ENCODE assay signal across 9 mouse cellular contexts in genomic region chr13:97645107-97646020, GRCm38 (mm10).
DNase-seq lines count a peak whose midpoint lies in the region; ATAC-seq and TF ChIP-seq lines count a peak whose summit lies in the region.
"Had no signal": no experiment of that assay in that cellular context is flagged by ENCODE, and none has a peak within 500 bp of the region (broad histone marks: within the 10 kb centered on the region; RNA-seq: fewer than 3 reads in every experiment).

No protein-coding gene starts in this region.

- TF ChIP-seq CTCF in Patski (IDR thresholded peaks at IDR 0.05) = no peak
- TF ChIP-seq CTCF in lung, adult 2 months (IDR thresholded peaks at IDR 0.05; ENCODE audit: insufficient read depth, low read length) = no peak

- no peak for DNase-seq in frontal cortex, adult 2 months (ENCODE audit: extremely low spot score in 1 of 2, low spot score in 1 of 2)
- no peak for DNase-seq in Patski (ENCODE audit: low read depth, low spot score)
- DNase-seq in lung, adult 2 months = peak; percentile 39
- no peak for DNase-seq in c-Kit-positive CD71-positive TER-119-positive erythroid progenitor cells, embryonic 14.5 days (ENCODE audit: low spot score)
- DNase-seq in left cerebral cortex, adult 9 months (ENCODE audit: low spot score in 2 of 2) = no peak
- DNase-seq in cerebellum, adult 11 months = no peak

- H3K4me1 ChIP-seq in heart, embryonic 11.5 days (ENCODE audit: control insufficient read depth, insufficient read depth, low read length) = peaks cover 18% of the 10 kb centered on the region
- H3K4me1 ChIP-seq in lung, adult 2 months (ENCODE audit: control insufficient read depth, insufficient read depth, low read length) = peaks cover 21% of the 10 kb centered on the region

- peak overlapping the region; percentile 62 for H3K27ac ChIP-seq in heart, embryonic 11.5 days (ENCODE audit: low read depth, low read length)

- WGBS in heart, embryonic 11.5 days (ENCODE audit: insufficient replicate concordance) = 45% methylated on average over 15 of the region's 15 CpGs
- WGBS in lung, adult 2 months = 26% methylated on average over 14 of the region's 15 CpGs

- no peaks in the 10 kb centered on the region for H3K27me3 ChIP-seq in Patski
- no peaks in the 10 kb centered on the region for H3K27me3 ChIP-seq in heart, embryonic 11.5 days (ENCODE audit: control insufficient read depth, insufficient read depth, low read length)

- H3K4me2 ChIP-seq in heart, embryonic 11.5 days = 0 out of 2 replicates have a peak overlapping the region, but pooled peaks have one; percentile 3

- H3K4me3 ChIP-seq in heart, embryonic 11.5 days (ENCODE audit: low read depth, low read length) = no peak overlapping the region
- H3K4me3 ChIP-seq in lung, adult 2 months (replicated peaks; ENCODE audit: extremely low read depth, low read depth, low read length) = no peak overlapping the region
- H3K4me3 ChIP-seq: megakaryocyte, embryonic 14.5 days had no signal

- POLR2A ChIA-PET in Patski (lab: Charles Lee) = interaction anchor here (0.7 kb wide), 1 partner anchor 663 kb away, joined by 5 read pairs; no protein-coding TSS in a partner anchor

- no peaks in the 10 kb centered on the region for H3K9me3 ChIP-seq in heart, embryonic 11.5 days (replicated peaks; ENCODE audit: control insufficient read depth, low read length)

- H3K9ac ChIP-seq in heart, embryonic 11.5 days (ENCODE audit: low read depth, low read length) = no peak overlapping the region

- no peaks in the 10 kb centered on the region for H3K36me3 ChIP-seq in heart, embryonic 11.5 days (ENCODE audit: control insufficient read depth, insufficient read depth, low read length)

- in situ Hi-C loops in Patski (cut with MboI; ENCODE audit: low pct_unique_long_range_greater_than_20kb) = no loop called here

- TF ChIP-seq POLR2A in lung, adult 2 months (IDR thresholded peaks at IDR 0.05; ENCODE audit: borderline replicate concordance, extremely low read depth, low read depth, low read length) = no peak

- CTCF ChIA-PET in Patski (lab: Charles Lee) = interaction anchor here (0.9 to 1.0 kb wide), 2 partner anchors 8 to 14 kb away, joined by 3 read pairs; no protein-coding TSS in a partner anchor

- ATAC-seq in frontal cortex, adult (ENCODE audit: low TSS enrichment) = peak; percentile 39; the same call in 1 of the 2 replicates
- ATAC-seq in Patski = peak; percentile 26
- no peak for ATAC-seq in heart, embryonic 11.5 days (replicated peaks; ENCODE audit: insufficient number of reproducible peaks, low FRiP score, low TSS enrichment)
